Mouse (Mus musculus) brain, embryonic 14.5 days (tissue): ENCODE results near the gene Zfp663.
A peak's percentile ranks its signal among the peaks of the same experiment; 100 is the strongest.

Experiments used
- CTCF ChIP-seq: fragments of 200-500 bp; IDR thresholded peaks from 2 replicates; pipeline ENCODE4 v1.5.1; 2012; ENCODE audit warnings: inconsistent platforms, mild to moderate bottlenecking, moderate library complexity, borderline replicate concordance; ENCODE audit not compliant: insufficient read depth, insufficient read length; ENCODE audit errors: extremely low read depth
- POLR2A ChIP-seq: fragments of 200-500 bp; IDR thresholded peaks from 2 replicates; pipeline ENCODE4 v1.6.1; 2012; ENCODE audit warnings: mild to moderate bottlenecking, inconsistent platforms, borderline replicate concordance; ENCODE audit not compliant: poor library complexity, insufficient read depth, insufficient read length, severe bottlenecking; ENCODE audit errors: extremely low read depth

DNA sequence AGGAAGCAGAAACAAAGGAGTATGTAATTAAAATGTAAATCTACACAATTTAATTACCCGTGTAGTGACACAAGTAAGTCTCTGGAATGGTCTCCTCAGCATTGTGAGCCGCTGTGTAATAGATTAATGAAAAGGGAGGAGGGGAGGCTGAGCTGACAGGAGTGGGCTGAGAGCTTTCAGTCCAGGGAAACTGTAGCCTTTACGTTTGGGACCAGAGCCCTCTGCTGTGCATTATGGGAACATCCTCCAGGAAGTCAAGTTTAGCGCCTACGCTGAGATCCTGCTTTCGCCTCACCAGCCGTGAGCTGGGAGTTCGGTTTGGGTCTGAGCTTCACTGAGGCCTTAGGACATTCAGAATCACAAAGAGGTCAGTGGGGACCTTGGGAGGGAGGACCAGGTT is 19.1 kb downstream of the Zfp663 start:
- peak; percentile 70 for TF ChIP-seq CTCF
- TF ChIP-seq POLR2A: no peak
